Mouse (Mus musculus): ENCODE results near the gene Ppp1r1b. TPM values are rescaled to one million over a fixed set of nuclear protein-coding genes. Genes with fewer than 3 reads are reported as not detected.
A peak's percentile ranks its signal among the peaks of the same experiment; 100 is the strongest.

Ppp1r1b gene
- polyA plus RNA-seq, 1 experiment from 2014 or later, result 0.53 TPM

DNA sequence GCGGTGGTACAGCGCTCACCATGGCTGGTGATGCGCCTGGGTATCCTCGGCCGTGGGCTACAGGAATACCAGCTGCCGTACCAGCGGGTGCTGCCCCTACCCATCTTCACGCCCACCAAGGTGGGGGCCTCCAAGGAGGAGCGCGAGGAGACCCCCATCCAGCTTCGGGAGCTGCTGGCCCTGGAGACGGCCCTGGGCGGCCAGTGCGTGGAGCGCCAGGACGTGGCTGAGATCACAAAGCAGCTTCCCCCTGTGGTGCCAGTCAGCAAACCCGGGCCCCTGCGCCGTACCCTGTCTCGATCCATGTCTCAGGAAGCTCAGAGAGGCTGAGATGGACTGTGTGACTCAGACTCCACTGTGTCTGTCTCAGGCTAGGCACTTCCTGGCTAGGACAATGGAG is 36.0 kb downstream of the Ppp1r1b start:
- DNase-seq (no peak), ATAC-seq (ENCODE audit: insufficient read depth) (no peak)
- H3K4me2 ChIP-seq, result peak overlapping the region; percentile 15; the same call in 1 of the 2 replicates
- no peaks in the 10 kb centered on the region for H3K9me3 ChIP-seq (ENCODE audit: low read depth, low read length)
- H3K27me3 ChIP-seq (ENCODE audit: insufficient read depth, low read length), result peaks cover 37% of the 10 kb centered on the region
- H3K9ac ChIP-seq, result no peak overlapping the region
- H3K4me3 ChIP-seq (ENCODE audit: low read depth, low read length), result no peak overlapping the region
- peaks cover 18% of the 10 kb centered on the region for H3K36me3 ChIP-seq (ENCODE audit: insufficient read depth)
- 72% methylated on average over 20 of the region's 20 CpGs for WGBS
- no peaks in the 10 kb centered on the region for H3K4me1 ChIP-seq (ENCODE audit: insufficient read depth)
- no peak for TF ChIP-seq CTCF (IDR thresholded peaks at IDR 0.05; ENCODE audit: low read depth)
- H3K27ac ChIP-seq (ENCODE audit: low read depth), result no peak overlapping the region

DNA sequence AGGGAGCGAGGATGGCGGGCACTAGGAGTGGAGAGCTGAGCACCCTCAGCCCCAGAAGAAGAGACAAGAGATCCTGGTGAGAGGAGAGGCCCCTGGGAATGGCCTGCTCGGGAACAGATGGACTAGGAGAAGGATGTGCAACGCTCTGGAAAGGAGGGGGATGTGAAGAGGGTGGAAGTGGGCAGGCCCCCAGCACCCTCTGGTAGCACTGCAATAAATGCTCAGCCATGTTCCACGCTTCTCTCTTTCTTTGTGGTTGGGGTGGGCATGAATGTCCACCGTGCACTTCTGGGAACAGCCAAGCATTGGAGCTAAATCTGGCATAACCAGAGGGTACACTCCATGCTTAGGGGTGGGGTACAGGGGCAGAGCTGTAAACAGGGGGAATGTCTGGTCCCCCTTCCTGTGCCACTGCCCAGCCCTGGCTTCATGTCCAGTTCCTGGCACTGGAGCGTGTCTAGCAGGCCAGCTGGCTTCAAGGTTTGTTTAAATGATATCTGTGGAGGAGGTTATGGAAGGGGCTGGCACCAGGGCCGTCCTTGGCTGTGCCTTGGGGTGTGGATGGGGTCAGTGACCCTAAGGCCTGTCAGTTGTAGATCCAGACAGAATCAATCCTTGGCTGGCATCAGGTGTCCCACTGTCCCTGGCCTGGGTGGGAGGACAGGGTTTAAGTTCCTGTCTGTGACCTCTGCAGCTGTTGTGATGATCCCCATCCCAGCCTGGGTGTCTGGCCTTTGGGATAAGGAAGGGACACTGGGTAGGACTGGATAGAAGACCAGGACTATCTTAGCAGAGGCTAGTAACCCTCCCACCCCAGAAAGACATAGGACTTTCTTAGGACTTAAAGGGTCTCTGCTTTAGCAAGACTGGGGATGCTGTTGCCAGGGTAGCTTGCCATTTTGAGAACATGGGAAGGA is 36.8 kb downstream of the Ppp1r1b start:
- Histone ChIP-seq H3K27ac (ENCODE audit: low read depth) (no peak overlapping the region), H3K27me3 (ENCODE audit: insufficient read depth, low read length) (peaks cover 38% of the 10 kb centered on the region), H3K9me3 (ENCODE audit: low read depth, low read length) (no peaks in the 10 kb centered on the region), H3K4me1 (ENCODE audit: insufficient read depth) (no peaks in the 10 kb centered on the region), H3K9ac (no peak overlapping the region), H3K4me3 (ENCODE audit: low read depth, low read length) (no peak overlapping the region), H3K36me3 (ENCODE audit: insufficient read depth) (peaks cover 10% of the 10 kb centered on the region), H3K4me2 (no peak overlapping the region)
- TF ChIP-seq CTCF (IDR thresholded peaks at IDR 0.05; ENCODE audit: low read depth), result no peak
- WGBS, result 55% methylated on average over 8 of the region's 8 CpGs
- DNase-seq (no peak), ATAC-seq (ENCODE audit: insufficient read depth) (no peak)

DNA sequence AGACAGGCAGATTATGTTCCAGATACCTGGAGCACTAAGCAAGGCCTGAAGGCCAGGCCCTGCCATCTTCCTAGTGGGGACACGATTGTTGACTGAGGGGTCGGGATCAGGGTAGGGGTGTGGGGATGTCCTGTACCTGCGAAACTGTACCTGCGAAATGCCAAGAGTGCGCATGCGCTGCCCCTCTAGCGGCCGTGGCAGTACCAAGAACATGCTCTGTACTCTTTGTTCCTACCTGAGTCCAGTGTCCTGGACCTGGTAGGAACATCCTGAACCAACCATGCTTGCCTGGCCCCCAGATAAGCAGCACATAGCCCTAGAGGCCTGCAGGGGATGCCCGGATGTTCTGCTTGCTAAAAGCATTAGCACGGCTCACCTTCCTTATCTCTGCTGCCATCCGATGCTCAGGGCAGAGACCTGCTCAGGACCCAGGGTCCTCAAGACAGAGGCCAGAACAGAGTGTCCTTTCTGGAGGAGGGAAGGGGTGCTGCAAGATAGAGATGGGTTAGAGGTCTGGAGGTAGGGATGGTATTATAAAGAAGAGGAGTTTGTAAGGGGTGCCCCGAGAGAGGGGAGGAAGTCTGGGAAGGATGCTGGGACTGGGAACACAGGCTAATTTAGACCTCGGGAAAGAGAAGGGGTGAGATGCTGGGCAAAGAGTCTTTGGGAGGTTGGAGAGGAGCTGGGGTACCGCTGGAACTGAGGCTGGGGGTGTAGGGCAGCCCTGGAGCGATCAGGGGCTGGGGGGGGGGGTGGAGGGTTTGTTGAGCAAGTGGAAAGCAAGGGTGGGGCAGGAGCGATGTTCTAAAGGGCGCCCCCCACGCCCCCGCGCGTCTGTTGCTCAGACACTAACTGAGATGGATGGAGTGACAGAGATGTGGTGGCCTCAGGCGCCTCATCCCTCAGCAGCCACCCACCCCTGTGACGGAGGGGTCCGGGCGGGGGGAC is 37.7 kb downstream of the Ppp1r1b start, which contains the start of gene Pnmt:
Gene Pnmt, plus strand, starts transcription at position 813 of the 948 bp plus-strand sequence.
- DNase-seq (no peak), ATAC-seq (ENCODE audit: insufficient read depth) (no peak)
- Histone ChIP-seq H3K4me1 (ENCODE audit: insufficient read depth) (no peaks in the 10 kb centered on the region), H3K27ac (ENCODE audit: low read depth) (no peak within 1 kb of the TSS), H3K36me3 (ENCODE audit: insufficient read depth) (peaks cover under 1% of the 10 kb centered on the region; the same call in 1 of the 2 replicates), H3K9me3 (ENCODE audit: low read depth, low read length) (no peaks in the 10 kb centered on the region), H3K9ac (no peak within 1 kb of the TSS), H3K27me3 (ENCODE audit: insufficient read depth, low read length) (peaks cover 45% of the 10 kb centered on the region), H3K4me2 (no peak within 1 kb of the TSS; the same call in 1 of the 2 replicates), H3K4me3 (ENCODE audit: low read depth, low read length) (no peak within 1 kb of the TSS)
- WGBS, result 39% methylated on average over 25 of the region's 25 CpGs
- TF ChIP-seq CTCF (IDR thresholded peaks at IDR 0.05; ENCODE audit: low read depth), result no peak

DNA sequence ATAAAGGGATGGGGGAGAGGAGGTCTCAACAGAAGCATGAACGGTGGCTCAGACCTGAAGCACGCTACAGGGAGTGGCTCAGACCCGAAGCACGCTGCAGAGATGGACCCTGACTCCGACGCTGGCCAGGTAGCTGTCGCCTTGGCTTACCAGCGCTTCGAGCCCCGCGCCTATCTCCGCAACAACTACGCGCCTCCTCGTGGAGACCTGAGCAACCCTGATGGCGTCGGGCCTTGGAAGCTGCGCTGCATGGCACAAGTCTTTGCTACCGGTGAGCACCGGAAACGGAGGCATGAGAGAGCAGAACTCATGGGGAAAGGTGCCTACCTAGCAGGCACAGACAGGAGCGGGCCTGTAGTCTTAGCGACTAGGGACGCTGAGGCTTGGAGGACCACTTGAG is 38.4 kb downstream of the Ppp1r1b start:
- H3K4me1 ChIP-seq (ENCODE audit: insufficient read depth), result no peaks in the 10 kb centered on the region
- no peak overlapping the region for H3K9ac ChIP-seq
- DNase-seq, result peak; percentile 28
- no peak overlapping the region for H3K27ac ChIP-seq (ENCODE audit: low read depth)
- H3K4me3 ChIP-seq (ENCODE audit: low read depth, low read length), result no peak overlapping the region
- H3K27me3 ChIP-seq (ENCODE audit: insufficient read depth, low read length), result peaks cover 45% of the 10 kb centered on the region
- H3K9me3 ChIP-seq (ENCODE audit: low read depth, low read length), result no peaks in the 10 kb centered on the region
- H3K4me2 ChIP-seq, result no peak overlapping the region; the same call in 1 of the 2 replicates
- H3K36me3 ChIP-seq (ENCODE audit: insufficient read depth), result no peaks in the 10 kb centered on the region
- peak; percentile 28; the same call in 1 of the 2 replicates for TF ChIP-seq CTCF (IDR thresholded peaks at IDR 0.05; ENCODE audit: low read depth)
- 8% methylated on average over 24 of the region's 24 CpGs for WGBS
- ATAC-seq (ENCODE audit: insufficient read depth), result no peak

DNA sequence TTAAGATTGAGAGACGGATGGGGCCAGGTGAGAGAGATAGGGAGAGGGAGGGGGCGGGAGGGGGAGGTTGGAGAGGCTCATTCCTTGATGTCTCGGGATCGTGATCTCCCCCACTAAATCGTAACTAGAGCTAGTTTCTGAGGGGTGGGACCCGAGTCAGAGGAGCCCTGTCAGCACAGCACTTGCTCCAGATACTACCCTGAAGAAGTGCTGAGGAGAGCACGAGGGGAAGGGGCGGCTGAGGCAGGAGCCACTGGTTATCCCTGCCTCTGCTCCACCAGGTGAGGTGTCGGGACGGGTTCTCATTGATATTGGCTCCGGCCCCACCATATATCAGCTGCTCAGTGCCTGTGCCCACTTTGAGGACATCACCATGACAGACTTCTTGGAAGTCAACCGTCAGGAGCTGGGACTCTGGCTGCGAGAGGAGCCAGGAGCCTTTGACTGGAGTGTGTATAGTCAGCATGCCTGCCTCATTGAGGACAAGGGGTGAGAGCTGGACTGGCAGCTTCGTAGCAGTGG is 38.9 kb downstream of the Ppp1r1b start:
- Histone ChIP-seq H3K27ac (ENCODE audit: low read depth) (no peak overlapping the region), H3K9ac (no peak overlapping the region), H3K4me1 (ENCODE audit: insufficient read depth) (no peaks in the 10 kb centered on the region), H3K9me3 (ENCODE audit: low read depth, low read length) (no peaks in the 10 kb centered on the region), H3K36me3 (ENCODE audit: insufficient read depth) (no peaks in the 10 kb centered on the region), H3K27me3 (ENCODE audit: insufficient read depth, low read length) (peaks cover 45% of the 10 kb centered on the region), H3K4me3 (ENCODE audit: low read depth, low read length) (no peak overlapping the region), H3K4me2 (no peak overlapping the region)
- no peak for DNase-seq
- WGBS, result 41% methylated on average over 14 of the region's 14 CpGs
- TF ChIP-seq CTCF (IDR thresholded peaks at IDR 0.05; ENCODE audit: low read depth), result no peak
- ATAC-seq (ENCODE audit: insufficient read depth), result no peak

DNA sequence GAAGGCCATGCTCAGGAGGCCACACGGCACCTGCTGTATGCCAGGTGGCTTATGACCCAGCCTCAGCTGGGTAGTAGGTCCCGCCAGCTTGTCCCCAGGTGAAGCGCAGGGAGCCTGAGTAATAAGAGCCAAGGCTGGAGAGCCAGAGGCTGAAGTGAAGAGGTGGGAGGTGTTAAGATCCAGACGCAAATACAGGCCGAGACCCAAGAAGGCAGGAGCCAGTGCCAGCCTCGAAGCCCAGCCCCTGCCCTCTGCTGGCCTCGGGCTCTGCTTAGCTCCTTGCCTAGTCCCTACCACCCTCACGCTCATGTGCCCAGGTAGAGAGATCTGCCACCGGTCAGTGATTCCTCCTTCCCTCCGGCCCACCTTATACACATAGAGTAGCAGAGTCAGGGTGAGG is 40.1 kb downstream of the Ppp1r1b start:
- H3K9me3 ChIP-seq (ENCODE audit: low read depth, low read length), result no peaks in the 10 kb centered on the region
- no peak overlapping the region for H3K9ac ChIP-seq
- no peaks in the 10 kb centered on the region for H3K36me3 ChIP-seq (ENCODE audit: insufficient read depth)
- no peak for DNase-seq
- H3K4me3 ChIP-seq (ENCODE audit: low read depth, low read length), result no peak overlapping the region
- 0 out of 2 replicates have a peak, but pooled peaks have one; percentile 3 for TF ChIP-seq CTCF (IDR thresholded peaks at IDR 0.05; ENCODE audit: low read depth)
- H3K27ac ChIP-seq (ENCODE audit: low read depth), result no peak overlapping the region
- no peak for ATAC-seq (ENCODE audit: insufficient read depth)
- peaks cover 6% of the 10 kb centered on the region; the same call in 1 of the 2 replicates for H3K4me1 ChIP-seq (ENCODE audit: insufficient read depth)
- WGBS, result 55% methylated on average over 10 of the region's 10 CpGs
- peaks cover 45% of the 10 kb centered on the region for H3K27me3 ChIP-seq (ENCODE audit: insufficient read depth, low read length)
- no peak overlapping the region for H3K4me2 ChIP-seq
